Mouse (Mus musculus) megakaryocyte, adult 5-6 weeks (primary cell): ENCODE results near the gene Ddx19a. TPM values are rescaled to one million over a fixed set of nuclear protein-coding genes. Genes with fewer than 3 reads are reported as not detected.
"Not testable (repeated sequence)": the region's sequence is repeated elsewhere in the genome, so short reads cannot be mapped to it uniquely, and the experiment has no call there.

Experiments
- ATAC-seq: 2 replicates; pipeline ENCODE4 v1.8.0; 2016; ENCODE audit warnings: mild to moderate bottlenecking, inconsistent platforms; ENCODE audit not compliant: poor library complexity, severe bottlenecking
- total RNA-seq, 2 experiments: library from RNA; stranded (forward) in 1 of 2; stranded (reverse) in 1 of 2; fragments of 153-499, 151-499 nt in 1 of 2; fragments of 221-1000, 200-1000 nt in 1 of 2; gene quantifications; 2 replicates each; pipeline versions ENCODE4 v1.2.3 to v1.2.4; 2015 to 2017

The Ddx19a gene
- total RNA-seq, 2 experiments from 2014 or later = 22.4 to 41.4 TPM

GRCm38 (mm10) chr8:110938882-110939589, 58.6 kb downstream of the Ddx19a start:
- peak; percentile 86 for ATAC-seq

GRCm38 (mm10) chr8:110936217-110936616, 61.4 kb downstream of the Ddx19a start:
- no peak for ATAC-seq

GRCm38 (mm10) chr8:110933272-110933671, 64.3 kb downstream of the Ddx19a start:
- no peak for ATAC-seq

GRCm38 (mm10) chr8:110932444-110932843, 65.2 kb downstream of the Ddx19a start:
- no peak for ATAC-seq

DNA sequence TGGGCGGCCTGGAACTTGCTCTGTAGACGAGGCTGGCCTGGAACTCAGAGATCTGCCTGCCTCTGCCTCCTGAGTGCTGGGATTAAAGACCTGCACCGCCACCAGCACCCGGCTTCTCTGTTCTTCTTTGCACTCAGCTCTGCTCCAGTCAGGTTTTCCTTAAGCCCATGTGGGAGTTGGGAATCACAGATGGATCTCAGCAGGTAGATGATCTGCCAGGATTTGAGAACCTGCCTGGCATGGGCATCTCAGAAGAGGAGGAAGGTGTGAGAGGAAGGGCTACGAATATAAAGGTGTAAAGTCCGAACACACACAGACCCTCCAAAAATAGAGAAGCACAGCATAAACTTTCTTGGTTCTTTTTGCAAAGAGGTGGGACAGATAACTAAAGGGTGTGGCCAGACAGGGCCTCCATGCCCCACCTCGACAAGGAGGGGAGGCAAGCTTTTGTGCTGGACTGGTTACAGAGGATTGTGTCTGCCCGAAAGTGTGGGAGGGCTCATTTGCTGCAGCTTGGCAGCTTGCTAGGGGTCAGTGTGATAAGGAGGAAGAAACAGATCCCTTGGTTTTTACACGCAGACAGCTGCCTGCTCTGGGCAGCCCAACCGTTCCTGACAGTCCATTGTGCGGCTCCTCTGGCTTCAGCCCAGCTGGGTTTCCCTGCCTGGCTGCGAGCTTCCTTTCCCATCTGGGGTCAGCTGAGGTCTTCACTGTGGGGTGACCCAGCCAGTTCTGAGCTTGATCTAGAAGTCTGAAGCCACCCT, 66.2 kb downstream of the Ddx19a start:
- peak; percentile 50 for ATAC-seq

- ATAC-seq = not testable (repeated sequence)
Measured at GRCm38 (mm10) chr8:110929672-110930071, 67.9 kb downstream of the Ddx19a start.

DNA sequence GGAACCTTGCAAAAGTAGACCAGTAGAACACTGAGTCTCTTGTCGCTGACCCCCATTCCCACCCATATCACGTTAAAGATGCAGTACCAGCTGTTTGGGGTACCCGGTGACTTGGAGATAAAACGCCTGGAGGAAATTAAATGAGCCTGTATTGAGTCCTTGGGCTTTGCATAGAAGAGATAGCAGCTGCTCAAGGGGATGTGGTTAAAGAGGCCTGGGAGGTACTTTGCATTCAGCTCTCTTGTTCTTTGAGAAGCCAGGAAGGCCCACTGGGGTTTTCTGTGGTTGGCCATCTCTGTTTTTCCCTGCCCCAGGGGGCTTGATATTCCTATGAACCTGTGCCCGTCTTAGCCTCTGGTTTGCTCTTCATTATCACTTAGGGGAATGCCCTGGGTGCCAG, 68.5 kb downstream of the Ddx19a start:
- no peak for ATAC-seq

DNA sequence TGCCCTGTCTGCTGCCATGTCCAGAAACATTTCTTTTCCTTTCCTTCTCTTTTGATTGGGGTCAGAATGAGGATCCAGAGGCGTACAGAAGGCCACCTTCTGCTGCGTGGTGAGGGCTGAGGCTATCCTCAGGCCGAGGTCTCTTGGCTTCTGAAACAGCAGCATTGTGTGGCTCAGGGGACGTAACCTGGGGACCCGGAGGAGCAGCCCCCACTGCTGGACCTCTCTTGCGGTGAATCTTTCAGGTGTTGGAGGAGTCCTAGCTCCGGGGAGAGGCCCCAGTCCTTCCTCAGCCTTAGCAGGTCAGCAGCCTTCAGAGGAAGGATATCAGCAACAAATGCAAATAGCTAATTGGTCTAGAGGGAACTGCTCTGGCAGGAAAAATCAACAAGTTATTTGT, 69.2 kb downstream of the Ddx19a start:
- ATAC-seq = no peak

DNA sequence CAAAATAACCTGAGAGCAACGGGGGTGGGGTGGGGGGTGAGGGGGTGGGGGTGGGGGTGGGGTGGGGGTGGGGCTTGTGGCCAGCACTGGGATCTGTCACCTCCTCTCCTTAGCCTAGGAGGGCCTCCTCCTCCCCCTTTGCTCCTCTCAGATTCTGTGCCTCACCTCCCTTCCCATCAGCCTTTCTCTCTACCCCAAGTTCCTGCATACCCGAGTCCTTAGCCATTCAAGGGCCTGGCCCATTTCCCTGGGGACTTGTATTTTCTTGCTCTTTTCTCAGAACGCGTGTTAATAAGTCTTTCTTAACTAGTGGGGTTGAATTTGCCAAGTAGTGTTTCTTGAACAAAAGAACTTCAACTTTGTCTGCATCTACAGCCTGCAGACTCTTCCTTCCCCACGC, 70.9 kb downstream of the Ddx19a start:
- ATAC-seq = no peak

DNA sequence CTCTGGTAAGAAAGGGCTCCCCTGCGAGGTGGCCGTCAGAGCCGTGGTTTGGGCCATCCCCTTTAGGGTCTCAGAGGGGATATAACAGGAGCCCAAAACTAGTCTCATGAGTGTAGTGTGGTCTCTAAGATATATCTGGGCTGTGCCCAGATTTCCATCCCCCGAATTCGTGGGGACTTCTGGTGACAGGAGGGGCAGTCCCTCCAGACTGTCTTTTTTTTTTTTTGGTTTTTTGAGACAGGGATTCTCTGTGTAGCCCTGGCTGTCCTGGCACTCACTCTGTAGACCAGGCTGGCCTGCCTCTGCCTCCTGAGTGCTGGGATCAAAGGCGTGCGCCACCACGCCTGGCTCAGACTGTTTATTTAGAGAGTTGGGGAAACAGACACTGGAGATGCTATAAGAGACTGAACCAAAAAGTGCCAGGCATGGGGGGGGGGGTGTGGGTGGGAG, 71.9 kb downstream of the Ddx19a start:
- no peak for ATAC-seq

Other genes with a start within 250 kb of the Ddx19a start
- gene Il34, start 191.9 kb downstream of the Ddx19a start, total RNA-seq (2015) = not detected in 2 replicates
- gene Il34, start 191.9 kb downstream of the Ddx19a start, total RNA-seq (2017) = not detected in 2 replicates
- 13.6 and 17.4 TPM in 2 replicates for gene Cog4, start 151.2 kb downstream of the Ddx19a start, total RNA-seq (2015)
- 31.8 and 35.4 TPM in 2 replicates for gene Cog4, start 151.2 kb downstream of the Ddx19a start, total RNA-seq (2017)
- 58.4 and 63.2 TPM in 2 replicates for gene Sf3b3, start 151.0 kb downstream of the Ddx19a start, total RNA-seq (2015)
- 74.7 and 87.7 TPM in 2 replicates for gene Sf3b3, start 151.0 kb downstream of the Ddx19a start, total RNA-seq (2017)
- 1.5 and 3.4 TPM in 2 replicates for gene Fuk, start 95.3 kb downstream of the Ddx19a start, total RNA-seq (2015)
- 3.7 TPM in 2 replicates for gene Fuk, start 95.3 kb downstream of the Ddx19a start, total RNA-seq (2017)
- 23.1 and 25.0 TPM in 2 replicates for gene St3gal2, start 77.9 kb downstream of the Ddx19a start, total RNA-seq (2015)
- 15.2 and 17.0 TPM in 2 replicates for gene St3gal2, start 77.9 kb downstream of the Ddx19a start, total RNA-seq (2017)
- 4.3 and 5.5 TPM in 2 replicates for gene Ddx19b, start 34.0 kb upstream of the Ddx19a start, total RNA-seq (2015)
- 8.6 and 10.5 TPM in 2 replicates for gene Ddx19b, start 34.0 kb upstream of the Ddx19a start, total RNA-seq (2017)
- gene Aars, start 35.3 kb upstream of the Ddx19a start, total RNA-seq (2015) = 8.4 and 10.3 TPM in 2 replicates
- 26.0 and 29.3 TPM in 2 replicates for gene Aars, start 35.3 kb upstream of the Ddx19a start, total RNA-seq (2017)
- 7.4 and 13.8 TPM in 2 replicates for gene Exosc6, start 58.5 kb upstream of the Ddx19a start, total RNA-seq (2015)
- 11.3 and 13.4 TPM in 2 replicates for gene Exosc6, start 58.5 kb upstream of the Ddx19a start, total RNA-seq (2017)
- not detected in 2 replicates for gene Clec18a, start 94.6 kb upstream of the Ddx19a start, total RNA-seq (2015)
- gene Clec18a, start 94.6 kb upstream of the Ddx19a start, total RNA-seq (2017) = not detected in 2 replicates
- gene Pdpr, start 96.8 kb upstream of the Ddx19a start, total RNA-seq (2015) = 8.1 and 9.6 TPM in 2 replicates
- gene Pdpr, start 96.8 kb upstream of the Ddx19a start, total RNA-seq (2017) = 14.9 and 18.5 TPM in 2 replicates